Mouse (Mus musculus): ENCODE measurements at regions not wholly inside any gene's neighbourhood (a gene's known extent, or its start where the extent isn't known, plus 50 kb on each side); places are given as distances from the start of the nearest gene placed in this dataset.

DNA sequence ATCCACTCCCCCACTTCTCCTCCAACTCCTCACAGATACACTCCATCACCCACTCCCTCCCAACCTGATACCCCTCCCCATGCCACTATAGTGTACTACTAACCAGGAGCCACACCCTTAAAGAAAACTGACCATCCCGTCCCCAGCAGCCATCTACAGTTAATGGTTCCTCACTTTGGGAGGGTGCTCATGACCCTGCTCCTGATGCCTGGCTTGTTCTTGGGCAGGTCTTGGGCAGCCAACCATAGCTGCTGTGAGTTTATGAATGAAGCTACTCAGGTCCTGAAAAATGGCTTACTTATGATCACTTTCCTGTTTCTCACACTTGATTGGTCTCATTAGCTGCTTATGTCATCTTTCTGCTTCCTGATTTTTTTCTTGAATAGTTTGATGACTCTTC lies 377.9 kb upstream of the Gm5148 start:
- TF ChIP-seq CTCF (IDR thresholded peaks at IDR 0.05) (no peak), EP300 (IDR thresholded peaks at IDR 0.05) (no peak)
